Mouse (Mus musculus) Patski (cell line): ENCODE results near the gene Hirip3. TPM values are rescaled to one million over a fixed set of nuclear protein-coding genes. Genes with fewer than 3 reads are reported as not detected.

Experiments used
- ATAC-seq: fragments of 100-300 bp; one replicate; pipeline ENCODE4 v1.8.0; 2021
- CTCF ChIA-PET: fragments of 350-600 bp; sonication (Branson Sonifier 250); formaldehyde crosslinking; loops from one replicate; lab custom pipeline; 2022; ENCODE audit warnings: inconsistent platforms; lab: Charles Lee
- POLR2A ChIA-PET: fragments of 350-600 bp; sonication (Branson Sonifier 250); formaldehyde crosslinking; loops from one replicate; lab custom pipeline; 2022; ENCODE audit warnings: antibody characterized with exemption, inconsistent platforms; lab: Charles Lee
- DNase-seq: peaks from one replicate; pipeline ENCODE4 v3.0.0-alpha.2; 2011; ENCODE audit warnings: low read depth, low spot score
- H3K27me3 ChIP-seq: fragments of 371-371 bp; one replicate; pipeline ENCODE4 v1.5.1; 2021
- CTCF ChIP-seq: fragments of 100-300 bp; IDR thresholded peaks from one replicate; pipeline ENCODE4 v1.5.1; 2021
- in situ Hi-C: fragments of 300-500 bp; cut with MboI; formaldehyde crosslinking; loops from 3 replicates; pipeline ENCODE4 v1.11.1; 2018; ENCODE audit warnings: low pct_unique_long_range_greater_than_20kb, mixed read lengths
- polyA plus RNA-seq: library from polyadenylated mRNA; unstranded; gene quantifications from one replicate; pipeline ENCODE4 v1.2.3, GENCODE M21; 2021

Gene Hirip3
- polyA plus RNA-seq: 58.5 TPM

- DNase-seq (peak; percentile 68), ATAC-seq (peak; percentile 75)
- in situ Hi-C loops: no loop called here
- POLR2A ChIA-PET: interaction anchor here (0.8 to 2.2 kb wide), 4 partner anchors 23 to 70 kb away, joined by 3 to 8 read pairs (median 3); partner anchors contain the start of genes Fam57b and Taok2
- CTCF ChIA-PET: interaction anchor here (1.3 kb wide), 1 partner anchor 8 kb away, joined by 4 read pairs; no protein-coding TSS in a partner anchor
- TF ChIP-seq CTCF: no peak
- H3K27me3 ChIP-seq: no peaks in the 10 kb centered on the region
Observed at GRCm38 (mm10) chr7:126861429-126862130, at the start of gene Hirip3. Gene Hirip3, plus strand, starts transcription at chr7:126861972.

GRCm38 (mm10) chr7:126815726-126816222 lies 46.0 kb upstream of the Hirip3 start:
- H3K27me3 ChIP-seq: no peaks in the 10 kb centered on the region
- CTCF ChIA-PET: no interaction called here
- DNase-seq (no peak), ATAC-seq (no peak)
- POLR2A ChIA-PET: no interaction called here
- TF ChIP-seq CTCF: no peak
- in situ Hi-C loops: no loop called here

DNA sequence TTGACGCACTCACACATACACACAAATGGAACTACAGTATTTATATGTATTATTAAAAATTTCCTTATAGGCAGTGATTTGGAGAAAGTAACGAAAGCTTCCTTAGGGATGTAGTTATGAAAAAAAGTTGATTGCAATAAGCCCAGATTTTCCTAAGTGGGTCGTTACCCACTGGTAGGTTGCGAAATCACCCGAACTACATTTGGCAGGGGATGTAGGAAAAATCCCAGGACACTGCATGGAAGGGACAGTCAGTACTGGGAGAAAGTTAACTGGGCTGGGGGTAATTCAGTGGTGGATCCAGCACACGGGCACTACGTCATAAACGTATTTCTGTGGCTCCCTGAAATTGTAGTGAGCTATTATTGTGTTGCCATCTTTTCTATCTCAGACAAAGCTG lies 45.3 kb upstream of the Hirip3 start:
- in situ Hi-C loops: no loop called here
- DNase-seq: no peak
- no peaks in the 10 kb centered on the region for H3K27me3 ChIP-seq
- CTCF ChIA-PET: interaction anchor here (1.2 kb wide), 1 partner anchor 141 kb away, joined by 3 read pairs; no protein-coding TSS in a partner anchor
- no peak for ATAC-seq
- no peak for TF ChIP-seq CTCF
- POLR2A ChIA-PET: interaction anchor here (0.6 to 1.0 kb wide), 2 partner anchors 17 to 331 kb away, joined by 4 to 5 read pairs; no protein-coding TSS in a partner anchor

DNA sequence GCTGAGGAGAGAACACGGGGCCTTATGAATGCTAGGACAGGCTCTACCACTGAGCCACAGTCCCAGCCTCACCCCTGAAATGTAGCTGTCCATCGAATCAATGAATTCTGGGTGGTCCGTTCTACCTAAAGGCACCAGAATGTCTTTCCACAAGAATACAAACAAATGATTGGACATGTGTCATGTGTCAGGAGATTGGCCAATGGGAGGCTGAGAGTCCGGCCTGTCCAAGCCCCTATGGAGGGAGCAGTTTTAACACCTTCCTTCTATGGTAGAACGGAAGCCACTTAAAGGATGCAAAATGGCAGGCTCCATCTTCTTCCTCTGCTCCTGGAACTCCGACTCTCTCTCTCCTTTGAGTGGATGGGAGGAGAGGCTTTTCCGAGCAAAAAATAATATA lies 44.2 kb upstream of the Hirip3 start:
- H3K27me3 ChIP-seq: no peaks in the 10 kb centered on the region
- ATAC-seq (no peak), DNase-seq (no peak)
- TF ChIP-seq CTCF: no peak
- ChIA-PET CTCF (no interaction called here), POLR2A (interaction anchor here (1.0 kb wide), 1 partner anchor 18 kb away, joined by 4 read pairs; no protein-coding TSS in a partner anchor)
- in situ Hi-C loops: no loop called here

DNA sequence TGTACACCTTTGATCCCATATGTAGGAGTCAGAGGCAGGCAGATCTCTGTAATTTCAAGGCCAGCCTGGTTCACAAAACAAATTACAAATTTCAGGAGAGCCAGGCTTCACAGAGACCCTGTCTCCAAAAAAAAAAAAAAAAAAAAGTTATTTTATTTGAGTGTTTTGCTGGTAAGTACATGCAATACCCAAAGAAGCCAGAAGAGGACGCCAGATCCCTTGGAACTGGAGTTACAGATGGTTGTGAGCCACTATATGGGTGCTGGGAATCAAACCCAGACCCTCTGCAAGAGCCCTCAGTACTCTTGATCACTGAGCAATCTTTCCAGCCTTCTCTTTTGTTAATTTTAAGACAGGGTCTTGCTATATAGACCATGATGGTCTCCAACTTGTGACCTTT lies 43.0 kb upstream of the Hirip3 start:
- no peak for ATAC-seq
- in situ Hi-C loops: no loop called here
- POLR2A ChIA-PET: no interaction called here
- DNase-seq: no peak
- CTCF ChIA-PET: no interaction called here
- H3K27me3 ChIP-seq: no peaks in the 10 kb centered on the region
- no peak for TF ChIP-seq CTCF

DNA sequence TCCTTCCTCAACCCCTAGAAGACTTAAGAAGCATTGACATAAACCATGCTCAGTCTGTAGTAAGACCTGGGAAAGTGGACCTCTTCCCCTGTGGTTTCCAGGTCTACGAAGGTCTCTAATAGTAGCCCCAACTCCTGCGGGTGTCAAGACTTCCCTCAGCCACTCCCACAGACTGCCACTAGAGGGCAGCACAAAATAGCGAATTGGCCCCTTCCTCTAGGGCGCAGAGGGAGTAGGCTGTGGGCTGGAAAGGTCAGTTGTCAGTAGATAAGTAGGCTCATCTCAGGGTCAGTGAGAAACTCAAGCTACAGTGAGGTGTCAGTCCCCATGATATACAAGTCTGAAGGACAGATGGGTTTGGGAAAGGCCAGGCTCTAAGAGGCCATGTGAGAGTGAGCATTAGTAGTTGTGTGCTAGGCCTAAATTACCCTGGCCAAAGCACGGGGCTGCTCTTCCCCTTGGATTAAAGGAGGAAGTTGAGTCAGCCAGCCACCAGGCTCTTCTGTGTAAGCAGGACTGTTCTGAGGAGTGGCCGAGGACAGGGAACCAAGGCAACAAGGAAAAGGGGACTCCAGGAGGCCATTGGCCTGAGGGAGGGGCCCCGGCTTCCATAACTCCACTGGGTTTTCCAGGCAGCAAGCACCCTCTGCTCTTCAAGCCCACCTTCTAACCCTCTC lies 39.8 kb upstream of the Hirip3 start:
- no peaks in the 10 kb centered on the region for H3K27me3 ChIP-seq
- ATAC-seq: no peak
- peak; percentile 96 for TF ChIP-seq CTCF
- in situ Hi-C loops: no loop called here
- ChIA-PET CTCF (interaction anchor here (0.8 to 2.4 kb wide), 8 partner anchors 9 to 289 kb away, joined by 3 to 6 read pairs (median 4); partner anchors contain the start of gene 4930451I11Rik), POLR2A (no interaction called here)
- DNase-seq: no peak

DNA sequence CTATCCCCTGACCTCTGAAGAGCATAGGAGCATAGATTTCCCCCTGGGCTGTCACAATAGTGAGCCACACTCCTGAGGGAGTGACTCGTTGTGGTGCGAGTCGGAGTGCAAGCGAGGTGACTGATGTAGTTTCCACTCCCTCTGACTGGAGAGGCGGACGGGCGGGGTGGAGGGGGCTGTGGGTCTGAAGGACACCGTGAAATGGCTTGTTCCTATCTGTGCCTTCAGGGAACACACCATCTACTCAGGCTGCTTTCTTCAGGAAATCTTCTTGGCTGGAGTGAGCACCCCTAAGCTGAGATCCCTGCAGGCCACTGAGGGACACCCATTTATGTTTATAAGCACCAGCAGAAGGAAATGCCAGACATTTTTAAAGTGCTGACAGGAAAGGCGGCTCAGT lies 39.0 kb upstream of the Hirip3 start:
- ChIA-PET POLR2A (no interaction called here), CTCF (interaction anchor here (2.4 kb wide), 1 partner anchor 13 kb away, joined by 6 read pairs; no protein-coding TSS in a partner anchor)
- in situ Hi-C loops: no loop called here
- DNase-seq: no peak
- no peak for TF ChIP-seq CTCF
- no peak for ATAC-seq
- no peaks in the 10 kb centered on the region for H3K27me3 ChIP-seq

GRCm38 (mm10) chr7:126823202-126823711 lies 38.5 kb upstream of the Hirip3 start:
- CTCF ChIA-PET: no interaction called here
- TF ChIP-seq CTCF: no peak
- no peak for ATAC-seq
- POLR2A ChIA-PET: no interaction called here
- no peaks in the 10 kb centered on the region for H3K27me3 ChIP-seq
- DNase-seq: no peak
- in situ Hi-C loops: no loop called here

GRCm38 (mm10) chr7:126823940-126824339 lies 37.8 kb upstream of the Hirip3 start:
- POLR2A ChIA-PET: interaction anchor here (0.6 kb wide), 1 partner anchor 9 kb away, joined by 5 read pairs; no protein-coding TSS in a partner anchor
- CTCF ChIA-PET: interaction anchor here (1.3 kb wide), 1 partner anchor 280 kb away, joined by 3 read pairs; no protein-coding TSS in a partner anchor
- TF ChIP-seq CTCF: no peak
- DNase-seq (no peak), ATAC-seq (no peak)
- in situ Hi-C loops: no loop called here
- no peaks in the 10 kb centered on the region for H3K27me3 ChIP-seq

- CTCF ChIA-PET: interaction anchor here (1.3 kb wide), 1 partner anchor 279 kb away, joined by 3 read pairs; no protein-coding TSS in a partner anchor
- no peak for ATAC-seq
- no peak for DNase-seq
- no peak for TF ChIP-seq CTCF
- H3K27me3 ChIP-seq: no peaks in the 10 kb centered on the region
- in situ Hi-C loops: loop anchor here (5.0 kb wide), 1 partner anchor 287 kb away; no protein-coding TSS in a partner anchor
- POLR2A ChIA-PET: no interaction called here
Observed at GRCm38 (mm10) chr7:126825403-126825802, 36.4 kb upstream of the Hirip3 start.
